Mouse (Mus musculus): ENCODE measurements around the gene Cage1. TPM values are rescaled to one million over a fixed set of nuclear protein-coding genes. Genes with fewer than 3 reads are reported as not detected.

Gene Cage1
- 0.59 and 0.92 TPM in 2 replicates for polyA plus RNA-seq (2015; fragmentation: Nextera tagmentation; extraction: Ambion mirVana)

GRCm38 (mm10) chr13:38037044-38037687 is at the start of gene Cage1:
TSS of gene Cage1 (minus strand) at chr13:38037069.

GRCm38 (mm10) chr13:38036343-38037043 is 376 bp downstream of the Cage1 start, which contains the start of gene Riok1:
TSS of gene Riok1 (plus strand) at chr13:38036995.

GRCm38 (mm10) chr13:37993704-37994404 is 43.0 kb downstream of the Cage1 start, which contains the start of gene Ssr1:
TSS of gene Ssr1 (minus strand) at chr13:37994217.

Small RNA genes lying within 50 kb of the gene (microRNA-seq; reads per million reads assigned to microRNA genes)
- not detected for gene Gm27387

Other genes starting within 250 kb of the Cage1 start
- gene Ssr1, start 42.9 kb downstream of the Cage1 start, polyA plus RNA-seq (2015; fragmentation: Nextera tagmentation; extraction: Ambion mirVana) = 67.1 and 88.3 TPM in 2 replicates
- 26.0 and 30.2 TPM in 2 replicates for gene Riok1, start 74 bp downstream of the Cage1 start, polyA plus RNA-seq (2015; fragmentation: Nextera tagmentation; extraction: Ambion mirVana)
- 6.2 and 7.8 TPM in 2 replicates for gene Dsp, start 114.2 kb upstream of the Cage1 start, polyA plus RNA-seq (2015; fragmentation: Nextera tagmentation; extraction: Ambion mirVana)
- gene Snrnp48, start 167.9 kb upstream of the Cage1 start, polyA plus RNA-seq (2015; fragmentation: Nextera tagmentation; extraction: Ambion mirVana) = 19.6 and 20.5 TPM in 2 replicates

Measured in urinary bladder, postnatal 0 days (tissue).